Mouse (Mus musculus): Measurements from ENCODE around the gene Gm43517. TPM values are rescaled to one million over a fixed set of nuclear protein-coding genes. Genes with fewer than 3 reads are reported as not detected.

Gene Gm43517
- polyA plus RNA-seq, 1 experiment from 2014 or later = not detected

DNA sequence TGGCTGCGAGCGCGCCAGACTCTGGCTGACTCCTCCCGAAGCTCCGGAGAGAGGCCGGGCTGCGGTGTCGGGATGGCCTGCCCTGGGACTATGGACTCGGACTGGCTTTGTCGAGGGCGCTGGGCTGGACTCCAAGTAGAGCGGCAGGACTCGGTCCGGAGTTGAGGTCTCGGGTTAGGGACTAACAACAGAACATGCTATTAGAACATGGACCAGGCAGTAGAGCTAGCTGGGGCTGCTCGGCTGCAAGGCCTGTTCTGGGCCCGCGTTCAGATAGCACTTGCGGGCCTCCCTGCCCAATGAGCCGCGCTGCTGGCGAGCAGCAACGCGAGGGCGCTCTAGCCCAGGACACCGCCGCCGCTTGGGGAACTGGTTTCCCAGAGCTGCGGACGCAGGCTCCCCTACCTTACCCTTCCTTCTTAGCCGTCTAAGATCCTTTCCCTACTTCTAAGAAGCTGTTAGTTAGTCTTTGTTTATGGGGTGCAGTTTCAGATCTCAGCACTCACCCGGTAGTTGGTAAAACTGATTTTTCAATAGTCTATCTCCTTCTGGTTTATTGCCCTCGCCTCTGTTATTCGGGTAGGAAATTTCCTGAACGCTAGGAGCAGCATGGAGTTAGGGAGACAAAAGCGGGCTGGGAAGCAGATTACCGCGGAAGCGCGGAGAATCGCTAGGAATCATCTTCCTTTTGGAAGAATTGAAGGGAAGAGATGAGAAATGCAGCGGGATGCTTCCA lies 6.5 kb downstream of the Gm43517 start:
- peaks cover 41% of the 10 kb centered on the region for H3K27me3 ChIP-seq (replicated peaks; ENCODE audit: control insufficient read depth, insufficient read depth, low read length)
- no peak overlapping the region for H3K27ac ChIP-seq (ENCODE audit: low read depth, low read length)
- no peaks in the 10 kb centered on the region for H3K4me1 ChIP-seq (ENCODE audit: control insufficient read depth, insufficient read depth, low read depth, low read length)
- ATAC-seq = peak; percentile 95
- under 1% methylated on average over 42 of the region's 42 CpGs for WGBS
- no peaks in the 10 kb centered on the region for H3K9me3 ChIP-seq (ENCODE audit: control insufficient read depth, low read length)
- H3K4me3 ChIP-seq (ENCODE audit: low read length) = peak overlapping the region; percentile 6
- no peak overlapping the region for H3K9ac ChIP-seq (ENCODE audit: low read depth, low read length)
- H3K36me3 ChIP-seq (ENCODE audit: control insufficient read depth, insufficient read depth, low read length) = no peaks in the 10 kb centered on the region
- peak overlapping the region; percentile 46 for H3K4me2 ChIP-seq (ENCODE audit: low read length)

DNA sequence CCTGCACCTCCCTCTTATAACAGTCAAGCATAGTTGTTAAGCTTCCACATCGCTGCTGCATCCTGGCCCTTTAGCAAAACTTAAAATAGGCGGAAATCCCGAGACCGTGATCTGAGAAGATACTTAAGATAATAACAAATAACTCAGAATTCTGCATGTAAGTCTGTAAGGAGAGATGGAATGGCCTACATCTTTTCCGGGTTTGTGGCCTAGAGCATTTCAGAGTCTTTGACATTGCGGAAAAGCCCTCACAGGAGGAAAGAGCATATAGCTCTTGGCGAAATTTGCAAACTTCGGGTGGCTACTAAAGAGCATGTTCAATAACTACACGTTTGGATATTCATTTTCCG lies 7.0 kb downstream of the Gm43517 start:
- Histone ChIP-seq H3K27me3 (replicated peaks; ENCODE audit: control insufficient read depth, insufficient read depth, low read length) (peaks cover 44% of the 10 kb centered on the region), H3K27ac (ENCODE audit: low read depth, low read length) (no peak overlapping the region), H3K36me3 (ENCODE audit: control insufficient read depth, insufficient read depth, low read length) (no peaks in the 10 kb centered on the region), H3K4me3 (ENCODE audit: low read length) (peak overlapping the region; percentile 6; the same call in 1 of the 2 replicates), H3K4me2 (ENCODE audit: low read length) (peak overlapping the region; percentile 46), H3K9ac (ENCODE audit: low read depth, low read length) (no peak overlapping the region), H3K9me3 (ENCODE audit: control insufficient read depth, low read length) (no peaks in the 10 kb centered on the region), H3K4me1 (ENCODE audit: control insufficient read depth, insufficient read depth, low read depth, low read length) (no peaks in the 10 kb centered on the region)
- no peak for ATAC-seq
- 3% methylated on average over 10 of the region's 10 CpGs for WGBS

DNA sequence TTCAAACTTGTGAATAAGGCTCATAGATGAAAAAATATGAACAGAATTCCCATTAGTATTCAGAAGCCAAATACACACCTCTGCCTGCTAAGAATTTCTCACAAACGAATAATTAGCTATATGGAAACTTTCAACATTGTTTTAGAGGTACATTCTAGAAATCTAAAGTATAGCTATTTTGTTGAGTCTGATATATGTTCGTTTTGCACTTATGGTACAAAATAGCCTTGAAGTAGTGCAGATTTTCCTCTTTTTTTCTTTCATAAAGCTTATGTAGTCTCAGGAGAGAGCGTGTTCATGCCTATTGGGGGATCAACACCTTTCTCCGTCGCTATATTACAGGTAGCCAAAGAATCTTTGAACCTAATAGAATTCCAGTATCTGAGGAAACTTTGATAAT lies 7.9 kb downstream of the Gm43517 start:
- H3K27ac ChIP-seq (ENCODE audit: low read depth, low read length) = no peak overlapping the region
- no peak for ATAC-seq
- H3K4me3 ChIP-seq (ENCODE audit: low read length) = no peak overlapping the region
- WGBS = 7% methylated on average over 5 of the region's 5 CpGs
- no peaks in the 10 kb centered on the region for H3K9me3 ChIP-seq (ENCODE audit: control insufficient read depth, low read length)
- H3K4me2 ChIP-seq (ENCODE audit: low read length) = no peak overlapping the region
- no peaks in the 10 kb centered on the region for H3K36me3 ChIP-seq (ENCODE audit: control insufficient read depth, insufficient read depth, low read length)
- H3K9ac ChIP-seq (ENCODE audit: low read depth, low read length) = no peak overlapping the region
- no peaks in the 10 kb centered on the region for H3K4me1 ChIP-seq (ENCODE audit: control insufficient read depth, insufficient read depth, low read depth, low read length)
- peaks cover 49% of the 10 kb centered on the region for H3K27me3 ChIP-seq (replicated peaks; ENCODE audit: control insufficient read depth, insufficient read depth, low read length)

DNA sequence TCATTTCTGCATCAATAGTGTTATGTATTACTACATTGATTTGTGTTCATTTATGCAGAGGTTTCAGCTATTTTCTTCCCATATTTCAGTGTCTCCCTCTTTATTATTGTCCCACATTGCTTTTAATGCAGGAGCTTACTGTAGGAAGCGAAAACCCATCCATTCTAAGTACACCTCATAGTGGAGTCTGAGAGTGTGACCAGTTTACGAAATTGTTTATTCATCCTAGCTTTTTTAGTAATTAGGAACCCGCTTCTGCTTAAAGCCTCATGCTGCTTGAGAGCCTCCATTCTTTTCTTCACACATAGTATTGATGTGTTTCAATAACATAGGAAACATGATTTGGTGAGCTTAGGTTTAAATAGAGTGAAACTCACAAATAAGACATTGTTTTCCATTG lies 8.7 kb downstream of the Gm43517 start:
- Histone ChIP-seq H3K9ac (ENCODE audit: low read depth, low read length) (no peak overlapping the region), H3K4me2 (ENCODE audit: low read length) (no peak overlapping the region), H3K4me3 (ENCODE audit: low read length) (no peak overlapping the region), H3K27me3 (replicated peaks; ENCODE audit: control insufficient read depth, insufficient read depth, low read length) (peaks cover 50% of the 10 kb centered on the region), H3K4me1 (ENCODE audit: control insufficient read depth, insufficient read depth, low read depth, low read length) (no peaks in the 10 kb centered on the region), H3K36me3 (ENCODE audit: control insufficient read depth, insufficient read depth, low read length) (no peaks in the 10 kb centered on the region), H3K27ac (ENCODE audit: low read depth, low read length) (no peak overlapping the region), H3K9me3 (ENCODE audit: control insufficient read depth, low read length) (no peaks in the 10 kb centered on the region)
- whole genome bisulfite sequencing = 9% methylated on average over 3 of the region's 3 CpGs
- no peak for ATAC-seq

DNA sequence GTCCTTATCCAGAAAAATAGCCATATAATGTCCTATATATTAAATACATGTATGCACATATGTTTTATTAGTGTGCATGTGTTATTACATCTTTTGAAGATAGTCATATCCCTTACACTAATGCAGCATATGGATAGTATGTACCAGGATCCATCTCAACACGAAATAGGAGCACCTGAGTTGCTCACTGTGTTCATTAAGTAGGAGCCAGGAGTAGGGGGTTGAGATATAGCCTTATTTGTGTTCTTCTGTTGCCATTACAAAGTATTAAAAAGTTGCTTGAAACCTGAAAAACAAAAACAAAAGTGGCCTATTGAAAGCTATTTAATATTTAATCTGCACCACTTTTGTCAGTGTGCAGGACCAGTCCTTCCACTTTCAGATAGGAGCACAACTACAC lies 9.2 kb downstream of the Gm43517 start:
- no peaks in the 10 kb centered on the region for H3K36me3 ChIP-seq (ENCODE audit: control insufficient read depth, insufficient read depth, low read length)

DNA sequence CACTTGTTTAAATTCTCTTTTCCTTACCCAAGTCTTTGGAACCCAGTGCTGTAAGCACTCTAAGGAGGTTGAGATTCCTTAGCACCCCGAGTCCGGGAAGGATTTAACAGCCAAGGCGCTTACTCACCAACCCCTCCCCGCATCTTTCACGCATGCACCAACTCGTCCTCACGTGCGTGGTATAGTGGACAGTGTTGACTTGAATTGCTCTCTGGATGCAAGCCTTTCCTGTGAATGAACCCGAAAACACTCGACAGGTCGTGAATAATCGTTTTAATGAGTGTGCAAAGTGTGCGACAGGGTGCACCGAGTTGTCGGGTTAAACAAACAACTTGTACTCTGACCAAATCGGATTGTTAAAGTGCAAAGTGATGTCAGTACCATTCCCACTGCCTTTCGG lies 9.9 kb downstream of the Gm43517 start:
- no peak overlapping the region for H3K4me2 ChIP-seq (ENCODE audit: low read length)
- no peaks in the 10 kb centered on the region for H3K4me1 ChIP-seq (ENCODE audit: control insufficient read depth, insufficient read depth, low read depth, low read length)
- H3K9ac ChIP-seq (ENCODE audit: low read depth, low read length) = no peak overlapping the region
- ATAC-seq = no peak
- H3K36me3 ChIP-seq (ENCODE audit: control insufficient read depth, insufficient read depth, low read length) = no peaks in the 10 kb centered on the region
- no peaks in the 10 kb centered on the region for H3K9me3 ChIP-seq (ENCODE audit: control insufficient read depth, low read length)
- no peak overlapping the region for H3K27ac ChIP-seq (ENCODE audit: low read depth, low read length)
- H3K27me3 ChIP-seq (replicated peaks; ENCODE audit: control insufficient read depth, insufficient read depth, low read length) = peaks cover 49% of the 10 kb centered on the region
- H3K4me3 ChIP-seq (ENCODE audit: low read length) = no peak overlapping the region
- WGBS = 1% methylated on average over 17 of the region's 17 CpGs

More for the DNA sequence above, 9.2 kb downstream of the Gm43517 start:
- Histone ChIP-seq H3K4me3 (ENCODE audit: low read length) (no peak overlapping the region), H3K27ac (ENCODE audit: low read depth, low read length) (no peak overlapping the region), H3K9me3 (ENCODE audit: control insufficient read depth, low read length) (no peaks in the 10 kb centered on the region), H3K4me2 (ENCODE audit: low read length) (no peak overlapping the region), H3K27me3 (replicated peaks; ENCODE audit: control insufficient read depth, insufficient read depth, low read length) (peaks cover 52% of the 10 kb centered on the region), H3K4me1 (ENCODE audit: control insufficient read depth, insufficient read depth, low read depth, low read length) (no peaks in the 10 kb centered on the region), H3K9ac (ENCODE audit: low read depth, low read length) (no peak overlapping the region)
- ATAC-seq = no peak
- WGBS = 5% methylated on average over 1 of the region's 1 CpGs

DNA sequence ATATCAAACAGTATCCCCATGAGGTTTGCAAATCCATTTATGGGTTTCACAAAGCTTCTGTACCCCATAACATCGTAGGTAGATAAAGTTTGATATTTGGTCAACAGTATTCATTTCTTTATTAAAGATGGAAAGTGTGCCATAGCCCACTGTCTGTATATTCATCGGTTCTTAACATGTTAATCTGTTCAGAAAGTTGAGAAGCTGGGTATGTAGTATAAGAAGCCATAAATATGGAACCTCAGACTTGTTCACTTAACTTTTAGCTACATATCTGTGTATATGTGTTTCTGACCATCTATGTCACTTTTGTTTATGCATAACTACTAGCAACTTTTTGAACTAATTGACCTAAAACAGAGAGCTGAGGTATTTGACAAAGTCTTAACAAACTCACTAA lies 11.0 kb downstream of the Gm43517 start:
- no peaks in the 10 kb centered on the region for H3K9me3 ChIP-seq (ENCODE audit: control insufficient read depth, low read length)
- H3K36me3 ChIP-seq (ENCODE audit: control insufficient read depth, insufficient read depth, low read length) = no peaks in the 10 kb centered on the region
- no peak overlapping the region for H3K9ac ChIP-seq (ENCODE audit: low read depth, low read length)
- H3K27ac ChIP-seq (ENCODE audit: low read depth, low read length) = no peak overlapping the region
- H3K4me2 ChIP-seq (ENCODE audit: low read length) = no peak overlapping the region
- WGBS = 14% methylated on average over 2 of the region's 2 CpGs
- H3K4me3 ChIP-seq (ENCODE audit: low read length) = no peak overlapping the region
- H3K4me1 ChIP-seq (ENCODE audit: control insufficient read depth, insufficient read depth, low read depth, low read length) = peaks cover under 1% of the 10 kb centered on the region; the same call in 1 of the 2 replicates
- ATAC-seq = no peak
- peaks cover 49% of the 10 kb centered on the region for H3K27me3 ChIP-seq (replicated peaks; ENCODE audit: control insufficient read depth, insufficient read depth, low read length)

DNA sequence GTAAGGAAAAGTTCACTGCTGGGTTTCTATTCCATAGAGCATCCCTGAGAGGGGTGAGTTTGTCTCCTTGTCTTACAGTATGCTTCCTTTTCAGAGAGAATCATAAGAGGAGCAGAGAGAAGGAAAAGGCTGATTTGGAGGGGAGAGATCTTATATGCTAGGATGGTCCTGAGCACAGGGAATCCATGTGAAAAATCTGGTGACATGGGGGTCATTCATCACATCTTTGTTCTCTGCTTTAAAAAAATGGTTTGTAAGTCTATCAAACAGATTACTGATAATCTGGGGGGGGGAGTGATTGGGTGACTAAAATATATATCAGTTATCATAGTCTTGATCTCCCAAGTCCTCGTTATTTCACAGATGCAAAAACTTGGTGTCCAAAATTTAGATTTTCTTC lies 11.8 kb downstream of the Gm43517 start:
- peaks cover 46% of the 10 kb centered on the region for H3K27me3 ChIP-seq (replicated peaks; ENCODE audit: control insufficient read depth, insufficient read depth, low read length)
- WGBS = 33% methylated on average over 1 of the region's 1 CpGs

DNA sequence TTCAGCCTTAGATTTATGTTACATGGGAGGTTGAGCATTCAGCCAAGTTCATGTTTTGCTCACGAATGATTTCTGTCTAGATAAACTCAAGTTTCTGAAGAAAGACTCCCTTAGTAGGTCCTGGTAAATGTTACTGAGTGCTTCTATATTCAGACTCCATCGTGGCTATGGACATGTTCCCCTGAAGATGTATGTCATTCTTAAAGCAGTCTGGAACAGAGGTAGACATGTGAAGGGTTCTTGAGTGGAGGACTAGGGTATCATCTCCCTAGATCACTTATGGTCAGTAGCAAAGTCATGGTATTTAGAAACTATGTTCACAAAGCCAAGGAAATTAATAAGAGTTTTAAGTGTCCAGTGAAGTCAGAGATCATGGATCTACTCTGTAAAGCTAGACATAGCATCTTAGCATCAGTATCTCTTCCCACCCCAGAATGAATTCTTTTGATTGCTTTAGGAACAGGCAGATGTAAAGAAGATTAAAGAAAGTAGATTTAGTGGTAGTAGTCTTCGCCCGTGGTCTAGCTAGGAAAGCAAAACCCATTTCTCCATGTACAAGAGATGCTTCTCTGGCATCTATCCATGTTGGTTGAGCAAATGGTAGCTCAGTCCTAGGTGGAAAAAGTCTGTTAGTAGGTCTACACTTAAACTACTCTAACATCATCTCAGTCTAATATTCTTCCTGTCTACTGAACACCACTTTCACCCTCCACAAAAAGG lies 12.6 kb downstream of the Gm43517 start:
- no peaks in the 10 kb centered on the region for H3K9me3 ChIP-seq (ENCODE audit: control insufficient read depth, low read length)
- H3K36me3 ChIP-seq (ENCODE audit: control insufficient read depth, insufficient read depth, low read length) = no peaks in the 10 kb centered on the region
- ATAC-seq = no peak
- WGBS = 20% methylated on average over 4 of the region's 4 CpGs
- no peak overlapping the region for H3K9ac ChIP-seq (ENCODE audit: low read depth, low read length)
- no peak overlapping the region for H3K27ac ChIP-seq (ENCODE audit: low read depth, low read length)
- H3K4me3 ChIP-seq (ENCODE audit: low read length) = no peak overlapping the region
- no peak overlapping the region for H3K4me2 ChIP-seq (ENCODE audit: low read length)
- peaks cover 41% of the 10 kb centered on the region for H3K27me3 ChIP-seq (replicated peaks; ENCODE audit: control insufficient read depth, insufficient read depth, low read length)
- H3K4me1 ChIP-seq (ENCODE audit: control insufficient read depth, insufficient read depth, low read depth, low read length) = peaks cover 7% of the 10 kb centered on the region

More for the DNA sequence above, 11.8 kb downstream of the Gm43517 start:
- Histone ChIP-seq H3K4me1 (ENCODE audit: control insufficient read depth, insufficient read depth, low read depth, low read length) (peaks cover 7% of the 10 kb centered on the region), H3K4me2 (ENCODE audit: low read length) (no peak overlapping the region), H3K9me3 (ENCODE audit: control insufficient read depth, low read length) (no peaks in the 10 kb centered on the region), H3K9ac (ENCODE audit: low read depth, low read length) (no peak overlapping the region), H3K4me3 (ENCODE audit: low read length) (no peak overlapping the region), H3K36me3 (ENCODE audit: control insufficient read depth, insufficient read depth, low read length) (no peaks in the 10 kb centered on the region), H3K27ac (ENCODE audit: low read depth, low read length) (no peak overlapping the region)
- ATAC-seq = no peak

All from hindbrain, embryonic 16.5 days (tissue).